Mouse (Mus musculus) hematopoietic stem cell, adult 5-6 weeks (primary cell): ENCODE data around the gene Grb2. TPM values are rescaled to one million over a fixed set of nuclear protein-coding genes. Genes with fewer than 3 reads are reported as not detected.
A peak's percentile ranks its signal among the peaks of the same experiment; 100 is the strongest.

Experiments used
- ATAC-seq, 2 experiments: fragments of 125-278 bp in 1 of 2; replicated peaks in 1 of 2; 2 replicates each; pipeline ENCODE4 v1.8.0; 2016 to 2017; ENCODE audit warnings: inconsistent platforms in 2 of 2, mild to moderate bottlenecking in 2 of 2, moderate number of reproducible peaks in 2 of 2, low read depth in 1 of 2, moderate TSS enrichment in 1 of 2; ENCODE audit not compliant: low FRiP score in 2 of 2, poor library complexity in 2 of 2, severe bottlenecking in 2 of 2, insufficient read depth in 1 of 2, low TSS enrichment in 1 of 2
- total RNA-seq: library from RNA; stranded (forward); fragments of 172-1452, 232-1000 nt; gene quantifications from 2 replicates; pipeline ENCODE4 v1.2.3, GENCODE M21; 2017

Gene Grb2
- total RNA-seq, 1 experiment from 2014 or later, result 93.3 TPM

DNA sequence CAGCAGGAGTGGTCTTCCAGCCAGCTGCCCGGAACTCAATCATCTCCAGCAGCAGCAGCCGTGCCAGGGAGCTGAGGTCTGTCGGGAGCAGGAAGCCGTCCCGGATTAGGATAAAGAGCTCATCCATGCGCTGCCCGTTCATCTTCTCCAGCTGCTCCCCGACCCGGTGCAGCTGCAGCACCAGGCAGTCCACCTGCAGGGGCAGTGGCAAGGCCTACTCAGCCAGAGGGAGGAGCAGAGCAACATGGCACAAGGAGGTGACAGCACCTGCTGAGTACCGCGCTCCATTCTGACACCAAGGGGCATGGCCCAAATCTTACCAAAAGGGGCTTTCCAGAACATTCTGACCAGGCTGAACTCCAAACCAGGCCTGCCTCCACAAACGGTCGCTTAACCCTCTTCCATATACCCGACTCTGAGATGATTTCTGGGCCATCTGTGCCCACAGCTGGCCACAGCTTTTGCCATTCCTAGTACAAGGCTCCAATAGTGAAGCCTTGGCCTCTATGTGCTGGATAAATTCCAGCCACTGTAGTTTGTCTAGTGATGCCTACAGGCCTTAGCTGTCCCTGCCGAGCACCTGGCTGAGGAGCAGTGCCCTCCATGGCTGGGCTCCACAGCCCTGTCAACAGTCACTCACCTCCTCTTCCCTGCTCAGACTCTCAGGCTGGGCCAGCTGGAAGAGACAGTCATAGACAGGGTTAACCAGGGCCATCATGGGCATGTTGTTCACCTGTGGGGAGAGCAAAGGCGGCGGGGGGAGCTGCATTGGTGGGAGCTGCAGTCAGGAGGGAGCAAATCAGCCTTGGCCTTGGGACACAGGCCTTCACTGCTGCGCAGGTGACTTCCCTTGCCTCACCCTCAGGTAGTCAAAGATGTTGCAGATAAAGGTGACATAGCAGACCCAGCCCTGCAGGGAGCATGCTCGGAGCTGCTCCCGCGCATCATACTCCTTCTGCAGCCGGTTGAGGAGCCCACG, 99.7 kb downstream of the Grb2 start:
- ATAC-seq, result no peak

- no peak for ATAC-seq
Observed at GRCm38 (mm10) chr11:115606733-115607132, 101.7 kb downstream of the Grb2 start.

GRCm38 (mm10) chr11:115604304-115604696, 104.1 kb downstream of the Grb2 start:
- ATAC-seq, result peak in 1 of 2 experiments; percentile 3; a peak in 1 of 4 replicates

GRCm38 (mm10) chr11:115603476-115604303, 104.7 kb downstream of the Grb2 start, which contains the start of the genes Mrps7 and Gga3:
Gene Mrps7, plus strand, starts transcription at chr11:115603925.
Gene Gga3, minus strand, starts transcription at chr11:115604051.
- ATAC-seq, result peak; percentile 87 to 88

DNA sequence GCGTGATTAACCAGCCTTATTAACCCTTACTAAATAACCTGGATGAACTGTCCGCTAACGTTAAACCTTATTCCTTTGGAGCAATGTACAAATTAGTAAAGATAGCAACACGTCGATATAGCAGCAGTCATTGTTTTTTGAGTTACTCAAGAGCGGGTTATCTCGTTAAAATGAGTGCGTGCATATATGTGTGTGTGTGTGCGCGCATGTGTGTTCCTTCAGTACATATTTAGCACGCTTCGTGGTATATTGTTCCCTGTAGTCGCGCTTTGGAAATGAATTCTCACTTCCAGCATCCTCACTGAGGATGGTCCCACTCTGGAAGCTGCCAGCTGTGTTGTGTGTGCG, 105.3 kb downstream of the Grb2 start:
- ATAC-seq, result no peak

DNA sequence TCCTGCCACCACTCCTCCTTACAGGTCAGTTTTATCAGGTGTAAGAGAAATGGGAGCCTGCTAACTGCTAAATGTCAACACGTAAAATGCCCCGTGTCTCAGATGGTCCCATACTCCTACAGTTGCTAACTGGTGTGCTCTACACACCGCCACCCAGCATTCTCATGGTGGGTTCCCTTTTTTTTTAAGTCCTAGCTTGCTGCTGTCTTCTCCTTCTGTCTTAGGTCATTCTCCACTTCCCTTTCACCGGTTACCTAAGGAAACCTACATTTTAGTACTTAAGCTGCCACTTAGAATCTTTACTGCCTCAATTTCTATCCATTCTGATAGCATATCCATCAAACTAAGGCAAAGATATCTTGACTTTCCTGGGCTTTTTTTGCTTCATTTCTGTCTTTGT, 107.2 kb downstream of the Grb2 start:
- no peak for ATAC-seq

- ATAC-seq, result no peak
Observed at GRCm38 (mm10) chr11:115600743-115601142, 107.7 kb downstream of the Grb2 start.

DNA sequence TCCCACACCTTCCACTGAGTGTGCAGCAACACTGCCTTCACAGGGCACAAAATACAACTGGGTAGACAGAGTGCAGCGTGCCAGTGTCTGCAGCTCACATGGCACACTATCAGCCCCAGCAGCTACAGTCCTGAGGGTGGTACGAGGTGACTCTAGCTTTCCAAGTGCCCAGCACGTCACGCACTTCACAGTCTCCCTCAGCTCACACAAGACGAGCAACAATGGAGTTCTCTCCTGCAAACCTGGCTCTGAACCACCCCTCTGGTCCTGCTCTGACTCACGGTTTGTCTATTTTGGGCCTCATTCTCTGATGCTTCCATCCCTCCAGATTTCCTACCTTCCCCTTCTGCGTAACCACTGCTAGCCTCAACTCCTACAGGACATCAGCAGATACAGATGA, 108.7 kb downstream of the Grb2 start:
- no peak for ATAC-seq

DNA sequence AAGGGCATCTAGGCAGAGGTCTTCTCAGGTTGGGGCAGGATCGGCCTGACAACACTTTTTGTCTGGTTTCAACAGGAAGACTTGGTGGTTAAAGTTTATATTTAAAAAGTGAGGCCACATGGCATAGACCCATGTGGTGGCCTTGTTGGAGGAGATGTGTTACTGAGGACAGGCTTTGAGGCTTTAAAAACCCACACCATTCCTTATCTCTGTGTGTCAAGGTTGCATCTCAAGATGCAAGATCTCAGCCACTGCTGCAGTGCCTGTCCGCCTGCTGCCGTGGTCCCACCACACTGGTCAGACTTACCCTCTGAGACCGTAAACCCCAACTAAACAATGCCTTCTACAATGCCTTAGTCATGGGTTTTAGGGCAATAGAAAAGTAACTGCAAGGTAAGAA, 110.1 kb downstream of the Grb2 start:
- no peak for ATAC-seq

- ATAC-seq, result no peak
Observed at GRCm38 (mm10) chr11:115595209-115595608, 113.2 kb downstream of the Grb2 start.

Other genes with a start within 250 kb of the Grb2 start
- gene Slc16a5, start 246.1 kb downstream of the Grb2 start, total RNA-seq, result not detected in 2 replicates
- 14.7 and 14.9 TPM in 2 replicates for gene Armc7, start 232.9 kb downstream of the Grb2 start, total RNA-seq
- gene Nt5c, start 216.7 kb downstream of the Grb2 start, total RNA-seq, result 62.3 and 99.8 TPM in 2 replicates
- gene Jpt1, start 194.2 kb downstream of the Grb2 start, total RNA-seq, result 122 and 126 TPM in 2 replicates
- 501 and 618 TPM in 2 replicates for gene Sumo2, start 172.3 kb downstream of the Grb2 start, total RNA-seq
- 108 and 128 TPM in 2 replicates for gene Nup85, start 144.2 kb downstream of the Grb2 start, total RNA-seq
- 26.5 and 28.1 TPM in 2 replicates for gene Mrps7, start 104.7 kb downstream of the Grb2 start, total RNA-seq
- gene Gga3, start 104.5 kb downstream of the Grb2 start, total RNA-seq, result 26.3 and 39.2 TPM in 2 replicates
- 19.1 and 23.3 TPM in 2 replicates for gene Mif4gd, start 95.6 kb downstream of the Grb2 start, total RNA-seq
- gene Slc25a19, start 80.3 kb downstream of the Grb2 start, total RNA-seq, result 21.6 and 33.8 TPM in 2 replicates
- 10.9 and 33.5 TPM in 2 replicates for gene Tmem94, start 56.8 kb upstream of the Grb2 start, total RNA-seq
- gene Caskin2, start 105.0 kb upstream of the Grb2 start, total RNA-seq, result 3.7 and 5.0 TPM in 2 replicates
- 23.5 and 28.7 TPM in 2 replicates for gene Tsen54, start 106.1 kb upstream of the Grb2 start, total RNA-seq
- 5.9 and 6.5 TPM in 2 replicates for gene Llgl2, start 115.5 kb upstream of the Grb2 start, total RNA-seq
- gene Myo15b, start 149.8 kb upstream of the Grb2 start, total RNA-seq, result 0.60 and 0.75 TPM in 2 replicates
- 7.3 and 32.0 TPM in 2 replicates for gene Smim5, start 191.4 kb upstream of the Grb2 start, total RNA-seq
- gene Smim6, start 203.4 kb upstream of the Grb2 start, total RNA-seq, result 3.8 and 6.6 TPM in 2 replicates
- gene Sap30bp, start 224.7 kb upstream of the Grb2 start, total RNA-seq, result 116 and 170 TPM in 2 replicates
- gene Recql5, start 224.9 kb upstream of the Grb2 start, total RNA-seq, result 13.6 and 14.8 TPM in 2 replicates